Mouse (Mus musculus): Measurements from ENCODE around the gene Rundc3a. TPM values are rescaled to one million over a fixed set of nuclear protein-coding genes. Genes with fewer than 3 reads are reported as not detected.
A peak's percentile ranks its signal among the peaks of the same experiment; 100 is the strongest.

Gene Rundc3a
- polyA plus RNA-seq, 1 experiment = 4.0 TPM

DNA sequence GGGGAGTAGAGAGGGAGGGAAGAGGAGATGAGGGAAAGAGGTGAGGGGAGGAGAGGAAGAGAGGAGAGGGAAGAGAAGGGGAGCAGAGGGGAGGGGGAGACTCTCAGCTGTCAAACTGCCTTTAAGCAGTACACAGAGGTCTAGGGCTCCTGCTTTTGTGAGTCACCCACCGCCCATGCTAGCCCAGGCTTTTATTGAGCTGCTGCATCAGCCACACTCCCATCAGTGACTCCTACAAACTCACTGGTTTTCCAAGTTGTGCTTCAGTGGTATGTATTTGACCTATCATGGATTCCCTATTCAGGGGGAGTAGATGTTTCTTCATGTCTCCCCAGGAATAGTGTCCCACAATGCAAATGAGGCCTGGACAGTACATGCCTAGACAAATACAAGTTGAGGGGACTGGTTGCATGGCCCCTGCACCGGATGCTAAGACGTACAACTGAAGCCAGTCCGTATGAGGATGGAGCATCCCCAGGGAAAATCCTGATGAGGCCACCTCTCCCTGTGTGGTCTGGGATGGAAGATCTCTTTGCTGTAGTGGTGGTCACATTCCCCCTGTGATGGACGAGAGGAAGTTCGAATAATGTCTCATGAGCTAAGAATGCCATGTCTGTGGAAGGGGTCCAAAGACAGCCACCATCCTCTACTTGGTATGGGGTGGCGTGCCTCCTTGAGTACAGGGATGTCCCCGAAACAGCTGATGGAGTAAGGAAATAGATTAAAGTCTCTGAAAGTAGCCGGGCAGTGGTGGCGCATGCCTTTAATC, 22.0 kb downstream of the Rundc3a start:
- TF ChIP-seq POLR2A (IDR thresholded peaks at IDR 0.05; ENCODE audit: low read depth, low read length) = no peak
- TF ChIP-seq CTCF (IDR thresholded peaks at IDR 0.05; ENCODE audit: extremely low read depth, insufficient read depth, insufficient read length, insufficient replicate concordance) = no peak
- H3K36me3 ChIP-seq (ENCODE audit: control insufficient read depth, insufficient read depth, low read length) = no peaks in the 10 kb centered on the region
- no peak for DNase-seq (ENCODE audit: low read depth in 1 of 2, low spot score in 2 of 2)
- H3K27me3 ChIP-seq (ENCODE audit: control insufficient read depth, insufficient read depth, low read length) = no peaks in the 10 kb centered on the region
- WGBS = 83% methylated on average over 10 of the region's 10 CpGs
- no peaks in the 10 kb centered on the region for H3K4me1 ChIP-seq (ENCODE audit: control insufficient read depth, insufficient read depth, insufficient read length)
- no peak overlapping the region for H3K4me3 ChIP-seq (ENCODE audit: extremely low read depth, insufficient read depth, insufficient read length)
- H3K27ac ChIP-seq (ENCODE audit: insufficient read depth, low read length) = no peak overlapping the region

DNA sequence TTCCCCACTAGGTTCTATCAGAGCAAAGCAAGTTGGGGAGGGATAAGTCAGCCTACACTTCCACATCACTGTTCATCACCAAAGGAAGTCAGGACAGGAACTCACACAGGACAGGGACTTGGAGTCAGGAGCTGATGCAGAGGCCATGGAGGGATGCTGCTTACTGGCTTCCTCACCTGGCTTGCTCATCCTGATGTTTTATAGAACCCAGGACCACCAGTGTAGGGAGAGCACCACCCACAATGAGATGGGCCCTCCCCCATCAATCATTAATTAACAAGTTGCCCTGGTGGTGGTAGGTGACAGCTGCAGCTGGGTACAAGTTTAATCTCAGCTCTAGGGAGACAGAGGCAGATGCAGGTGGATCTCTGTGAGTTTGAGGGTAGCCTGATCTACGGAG, 24.0 kb downstream of the Rundc3a start:
- no peaks in the 10 kb centered on the region for H3K4me1 ChIP-seq (ENCODE audit: control insufficient read depth, insufficient read depth, insufficient read length)
- DNase-seq (ENCODE audit: low read depth in 1 of 2, low spot score in 2 of 2) = no peak
- H3K27ac ChIP-seq (ENCODE audit: insufficient read depth, low read length) = no peak overlapping the region
- no peaks in the 10 kb centered on the region for H3K27me3 ChIP-seq (ENCODE audit: control insufficient read depth, insufficient read depth, low read length)
- no peak overlapping the region for H3K4me3 ChIP-seq (ENCODE audit: extremely low read depth, insufficient read depth, insufficient read length)
- no peaks in the 10 kb centered on the region for H3K36me3 ChIP-seq (ENCODE audit: control insufficient read depth, insufficient read depth, low read length)
- WGBS = 85% methylated on average over 1 of the region's 1 CpGs
- TF ChIP-seq CTCF (IDR thresholded peaks at IDR 0.05; ENCODE audit: extremely low read depth, insufficient read depth, insufficient read length, insufficient replicate concordance) = no peak
- TF ChIP-seq POLR2A (IDR thresholded peaks at IDR 0.05; ENCODE audit: low read depth, low read length) = no peak

DNA sequence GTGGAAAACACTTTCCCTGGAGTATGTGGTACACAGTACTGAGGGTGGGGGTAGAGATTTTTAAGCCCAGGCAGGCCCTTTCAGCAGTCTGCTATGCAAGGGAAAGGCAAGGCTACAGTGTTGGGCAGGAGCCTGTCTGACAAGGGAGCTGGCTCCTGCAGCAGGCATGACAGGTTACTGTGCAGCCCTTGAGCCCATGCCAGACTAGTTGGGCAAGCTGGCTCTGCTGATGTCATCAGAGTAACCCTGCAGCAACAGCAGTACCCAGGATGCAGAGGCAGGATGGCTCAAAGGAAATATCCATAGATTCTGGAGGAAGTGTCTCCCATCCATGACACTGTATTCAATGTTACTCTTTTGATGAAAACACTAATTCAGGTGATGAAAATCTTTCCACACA, 25.7 kb downstream of the Rundc3a start:
- Histone ChIP-seq H3K4me3 (ENCODE audit: extremely low read depth, insufficient read depth, insufficient read length) (no peak overlapping the region), H3K36me3 (ENCODE audit: control insufficient read depth, insufficient read depth, low read length) (no peaks in the 10 kb centered on the region), H3K27me3 (ENCODE audit: control insufficient read depth, insufficient read depth, low read length) (no peaks in the 10 kb centered on the region), H3K4me1 (ENCODE audit: control insufficient read depth, insufficient read depth, insufficient read length) (no peaks in the 10 kb centered on the region), H3K27ac (ENCODE audit: insufficient read depth, low read length) (no peak overlapping the region)
- TF ChIP-seq POLR2A (IDR thresholded peaks at IDR 0.05; ENCODE audit: low read depth, low read length) (no peak), CTCF (IDR thresholded peaks at IDR 0.05; ENCODE audit: extremely low read depth, insufficient read depth, insufficient read length, insufficient replicate concordance) (no peak)
- no peak for DNase-seq (ENCODE audit: low read depth in 1 of 2, low spot score in 2 of 2)

DNA sequence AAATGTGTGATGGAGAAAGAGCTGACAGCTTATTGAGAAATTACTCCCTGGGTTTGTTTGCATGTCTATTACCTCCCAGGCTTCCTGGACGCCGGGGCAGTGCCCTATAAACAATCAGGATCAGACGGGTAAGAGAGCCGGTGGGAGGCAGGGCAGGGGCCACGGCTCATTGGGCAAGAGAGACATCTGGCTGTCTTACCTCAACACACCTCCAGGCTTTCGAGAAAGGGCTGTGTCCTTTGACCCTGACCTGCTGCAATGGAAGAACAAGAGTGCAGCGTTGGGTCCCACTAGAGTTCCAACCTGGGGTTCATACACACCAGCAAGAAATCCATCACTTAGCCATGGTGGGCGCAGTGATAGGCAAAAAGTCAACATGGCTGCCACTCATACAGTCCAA, 28.4 kb downstream of the Rundc3a start:
- TF ChIP-seq POLR2A (IDR thresholded peaks at IDR 0.05; ENCODE audit: low read depth, low read length) = no peak
- TF ChIP-seq CTCF (IDR thresholded peaks at IDR 0.05; ENCODE audit: extremely low read depth, insufficient read depth, insufficient read length, insufficient replicate concordance) = no peak
- Histone ChIP-seq H3K36me3 (ENCODE audit: control insufficient read depth, insufficient read depth, low read length) (no peaks in the 10 kb centered on the region), H3K27ac (ENCODE audit: insufficient read depth, low read length) (no peak overlapping the region), H3K4me3 (ENCODE audit: extremely low read depth, insufficient read depth, insufficient read length) (no peak overlapping the region), H3K27me3 (ENCODE audit: control insufficient read depth, insufficient read depth, low read length) (no peaks in the 10 kb centered on the region), H3K4me1 (ENCODE audit: control insufficient read depth, insufficient read depth, insufficient read length) (no peaks in the 10 kb centered on the region)
- 64% methylated on average over 8 of the region's 8 CpGs for WGBS
- DNase-seq (ENCODE audit: low read depth in 1 of 2, low spot score in 2 of 2) = peak in 1 of 2 experiments; percentile 1

DNA sequence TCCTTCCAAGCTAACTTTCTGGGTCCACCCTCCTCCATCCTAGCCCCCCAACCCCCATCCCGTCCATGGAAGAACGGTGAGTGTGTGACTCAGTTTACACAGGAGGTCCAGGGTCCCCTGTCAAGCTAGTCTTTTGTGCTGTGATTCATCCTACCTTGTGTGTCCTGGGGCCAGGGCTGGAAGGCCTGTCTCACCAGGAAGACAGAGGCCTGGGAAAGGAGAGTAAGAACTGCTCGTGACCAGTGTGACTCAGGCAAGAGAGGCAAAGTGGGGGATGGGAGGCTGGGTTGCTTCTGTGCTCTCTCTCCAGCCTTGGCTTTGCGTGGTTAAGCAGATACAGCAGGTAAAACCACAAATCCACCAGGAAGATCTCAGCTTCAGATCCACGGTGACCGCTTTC, 31.5 kb downstream of the Rundc3a start:
- Histone ChIP-seq H3K27me3 (ENCODE audit: control insufficient read depth, insufficient read depth, low read length) (no peaks in the 10 kb centered on the region), H3K4me3 (ENCODE audit: extremely low read depth, insufficient read depth, insufficient read length) (no peak overlapping the region), H3K36me3 (ENCODE audit: control insufficient read depth, insufficient read depth, low read length) (no peaks in the 10 kb centered on the region), H3K27ac (ENCODE audit: insufficient read depth, low read length) (no peak overlapping the region), H3K4me1 (ENCODE audit: control insufficient read depth, insufficient read depth, insufficient read length) (no peaks in the 10 kb centered on the region)
- TF ChIP-seq POLR2A (IDR thresholded peaks at IDR 0.05; ENCODE audit: low read depth, low read length) (no peak), CTCF (IDR thresholded peaks at IDR 0.05; ENCODE audit: extremely low read depth, insufficient read depth, insufficient read length, insufficient replicate concordance) (no peak)
- 87% methylated on average over 6 of the region's 6 CpGs for WGBS
- DNase-seq (ENCODE audit: low read depth in 1 of 2, low spot score in 2 of 2) = peak in 1 of 2 experiments; percentile 1

DNA sequence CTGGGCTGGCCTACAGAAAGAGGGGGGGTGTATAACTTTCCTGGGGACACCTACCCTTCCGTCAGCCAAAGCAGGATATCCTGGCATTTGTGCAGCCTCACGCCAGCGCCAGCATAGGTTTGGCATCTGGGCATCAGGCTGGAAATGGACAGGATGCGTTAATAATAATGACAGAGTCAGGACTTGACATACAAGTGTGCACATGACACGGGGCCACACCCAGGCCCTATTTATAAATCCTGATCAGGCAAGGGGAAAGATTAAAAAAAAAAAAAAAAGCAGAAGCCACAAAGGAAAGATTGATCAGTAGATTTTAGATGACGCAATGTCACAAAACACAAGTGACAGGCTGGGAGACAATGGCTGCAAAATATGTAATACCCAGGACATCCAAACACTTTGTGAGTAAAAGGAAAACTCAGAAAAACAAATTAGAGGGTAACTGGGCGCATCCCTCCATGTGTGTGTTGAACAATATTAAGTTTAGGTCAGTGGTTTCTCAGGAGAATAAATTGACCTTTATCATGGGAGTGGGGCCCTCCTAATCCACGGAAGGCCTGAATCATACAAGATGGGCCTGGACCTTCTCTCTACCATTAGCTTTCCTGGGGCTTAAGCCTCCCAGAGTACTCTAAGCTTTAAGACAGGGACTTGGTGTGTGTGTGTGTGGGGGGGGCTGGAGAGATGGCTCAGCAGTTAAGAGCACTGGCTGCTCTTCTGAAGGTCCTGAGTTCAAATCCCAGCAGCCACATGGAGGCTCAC, 32.5 kb downstream of the Rundc3a start:
- Histone ChIP-seq H3K4me1 (ENCODE audit: control insufficient read depth, insufficient read depth, insufficient read length) (peaks cover 2% of the 10 kb centered on the region; the same call in 1 of the 2 replicates), H3K27ac (ENCODE audit: insufficient read depth, low read length) (no peak overlapping the region), H3K4me3 (ENCODE audit: extremely low read depth, insufficient read depth, insufficient read length) (no peak overlapping the region), H3K27me3 (ENCODE audit: control insufficient read depth, insufficient read depth, low read length) (no peaks in the 10 kb centered on the region), H3K36me3 (ENCODE audit: control insufficient read depth, insufficient read depth, low read length) (no peaks in the 10 kb centered on the region)
- TF ChIP-seq POLR2A (IDR thresholded peaks at IDR 0.05; ENCODE audit: low read depth, low read length) (no peak), CTCF (IDR thresholded peaks at IDR 0.05; ENCODE audit: extremely low read depth, insufficient read depth, insufficient read length, insufficient replicate concordance) (no peak)
- no peak for DNase-seq (ENCODE audit: low read depth in 1 of 2, low spot score in 2 of 2)
- WGBS = 74% methylated on average over 8 of the region's 8 CpGs
